Mouse (Mus musculus): Measurements from ENCODE around the gene Ndufb2. TPM values are rescaled to one million over a fixed set of nuclear protein-coding genes. Genes with fewer than 3 reads are reported as not detected.

Gene Ndufb2
- 268 and 291 TPM in 2 replicates for polyA plus RNA-seq (2014; fragmentation: Nextera tagmentation; extraction: Ambion mirVana)

DNA sequence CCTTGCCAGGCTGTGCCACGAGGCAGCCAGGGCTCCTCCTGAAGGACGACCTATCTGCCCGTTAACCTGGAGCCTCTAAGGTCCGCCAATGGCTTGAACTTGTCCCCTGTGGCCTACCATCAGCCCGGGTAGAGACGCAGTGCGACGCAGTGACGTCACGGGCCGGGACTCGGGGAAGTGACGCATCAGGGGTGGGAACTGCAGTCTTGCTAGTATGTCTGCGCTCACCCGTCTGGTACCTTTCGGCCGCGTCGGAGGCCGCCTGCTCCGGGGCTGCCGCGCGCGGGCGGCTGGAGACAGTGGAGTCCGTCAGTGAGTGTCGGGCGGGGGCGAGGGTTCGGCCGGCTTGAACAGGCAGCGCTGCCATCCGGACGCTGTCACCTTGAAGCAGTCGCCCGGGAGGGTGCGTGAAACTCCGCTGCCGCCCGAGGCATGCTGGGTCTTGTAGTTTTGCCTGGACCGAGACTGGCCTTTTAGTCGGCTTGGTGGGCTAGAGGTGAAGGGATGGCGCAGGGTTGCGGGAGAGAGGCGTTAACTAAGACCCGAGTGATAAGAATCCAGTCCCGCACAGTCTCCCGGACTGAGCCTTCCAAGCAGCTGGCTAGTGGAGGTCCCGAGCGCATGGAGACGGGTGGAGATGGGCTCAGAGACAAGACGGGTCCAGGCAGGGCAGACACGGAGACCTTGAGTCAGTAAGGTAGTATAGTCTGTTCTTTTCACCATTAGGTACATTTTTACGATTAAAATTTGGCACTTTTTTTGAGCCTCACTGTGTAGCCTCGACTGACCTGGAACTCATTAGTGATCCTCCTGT lies at the start of gene Ndufb2:
Gene Ndufb2 (plus strand): TSS at position 174 of the 814 bp plus-strand sequence.
- no peaks in the 10 kb centered on the region for H3K27me3 ChIP-seq (ENCODE audit: control insufficient read depth, insufficient read depth, low read length)
- H3K4me1 ChIP-seq (replicated peaks; ENCODE audit: control insufficient read depth, insufficient read depth, low read length), result 0 out of 2 replicates have a peak, but pooled peaks cover 2% of the 10 kb centered on the region
- peak within 1 kb of the TSS; percentile 50 for H3K4me2 ChIP-seq (replicated peaks; ENCODE audit: low read depth, low read length)
- no peaks in the 10 kb centered on the region for H3K36me3 ChIP-seq (ENCODE audit: control insufficient read depth, insufficient read depth, low read length)
- DNase-seq (ENCODE audit: low spot score), result peak; percentile 97
- peak within 1 kb of the TSS; percentile 79 for H3K4me3 ChIP-seq (ENCODE audit: low read depth, low read length)
- peak within 1 kb of the TSS; percentile 77 for H3K9ac ChIP-seq (ENCODE audit: low read depth, low read length)
- H3K27ac ChIP-seq (ENCODE audit: low read depth, low read length), result peak within 1 kb of the TSS; percentile 84
- H3K9me3 ChIP-seq (ENCODE audit: control insufficient read depth, low read length), result no peaks in the 10 kb centered on the region
- ATAC-seq (ENCODE audit: low FRiP score), result peak; percentile 99
- WGBS, result under 1% methylated on average over 56 of the region's 56 CpGs

DNA sequence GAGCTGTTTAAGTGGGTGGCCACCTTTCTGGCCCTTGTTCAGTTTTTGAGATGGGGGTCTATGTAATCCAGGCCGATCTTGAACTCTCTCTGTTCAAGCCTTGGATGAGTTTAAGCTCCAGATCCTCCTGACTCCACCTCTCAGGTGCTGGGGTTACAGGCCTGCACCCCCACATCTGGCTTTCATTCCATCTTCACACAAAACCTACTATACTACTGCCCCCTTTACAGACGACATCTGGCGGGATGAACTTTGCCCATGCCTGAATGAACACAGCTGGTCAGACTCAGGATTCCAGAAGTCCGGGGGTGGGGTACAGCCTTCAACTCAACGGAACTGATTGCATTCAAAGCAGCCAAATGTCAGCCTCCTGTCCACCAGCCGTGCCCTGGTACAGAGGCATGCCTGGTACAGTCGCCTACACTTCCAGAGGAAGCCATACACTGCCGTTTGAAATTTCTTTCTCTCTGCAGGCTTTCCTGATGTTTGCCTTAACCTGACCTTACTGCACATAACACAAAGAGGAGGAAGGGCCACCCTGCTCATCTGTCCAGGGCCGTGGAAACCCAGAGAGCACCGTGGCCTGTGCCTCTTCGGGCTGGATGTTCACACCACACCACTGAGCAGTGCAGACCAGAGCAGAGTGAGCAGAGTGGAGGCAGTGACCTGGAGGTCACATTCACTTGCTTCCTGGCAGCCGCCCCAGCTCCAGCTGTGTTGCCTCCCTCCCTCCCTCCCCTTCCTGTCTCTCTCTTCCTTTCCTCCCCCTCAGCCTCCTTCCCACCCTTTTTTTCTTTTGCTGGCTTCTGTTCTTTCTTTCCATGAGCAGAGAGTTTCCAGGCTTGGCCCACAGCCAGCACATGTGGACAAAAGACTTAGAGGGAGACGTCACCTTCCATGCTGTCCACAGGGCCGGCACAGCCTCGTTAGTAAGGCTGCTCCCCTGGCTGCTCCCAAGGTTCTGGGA lies 49.5 kb upstream of the Ndufb2 start:
- Histone ChIP-seq H3K4me1 (replicated peaks; ENCODE audit: control insufficient read depth, insufficient read depth, low read length) (peaks cover 25% of the 10 kb centered on the region), H3K27ac (ENCODE audit: low read depth, low read length) (peak overlapping the region; percentile 82), H3K4me2 (replicated peaks; ENCODE audit: low read depth, low read length) (no peak overlapping the region), H3K27me3 (ENCODE audit: control insufficient read depth, insufficient read depth, low read length) (no peaks in the 10 kb centered on the region), H3K9ac (ENCODE audit: low read depth, low read length) (peak overlapping the region; percentile 15), H3K9me3 (ENCODE audit: control insufficient read depth, low read length) (no peaks in the 10 kb centered on the region), H3K4me3 (ENCODE audit: low read depth, low read length) (no peak overlapping the region), H3K36me3 (ENCODE audit: control insufficient read depth, insufficient read depth, low read length) (no peaks in the 10 kb centered on the region)
- 13% methylated on average over 15 of the region's 15 CpGs for WGBS
- peak; percentile 76 for ATAC-seq (ENCODE audit: low FRiP score)
- peak; percentile 77 for DNase-seq (ENCODE audit: low spot score)

DNA sequence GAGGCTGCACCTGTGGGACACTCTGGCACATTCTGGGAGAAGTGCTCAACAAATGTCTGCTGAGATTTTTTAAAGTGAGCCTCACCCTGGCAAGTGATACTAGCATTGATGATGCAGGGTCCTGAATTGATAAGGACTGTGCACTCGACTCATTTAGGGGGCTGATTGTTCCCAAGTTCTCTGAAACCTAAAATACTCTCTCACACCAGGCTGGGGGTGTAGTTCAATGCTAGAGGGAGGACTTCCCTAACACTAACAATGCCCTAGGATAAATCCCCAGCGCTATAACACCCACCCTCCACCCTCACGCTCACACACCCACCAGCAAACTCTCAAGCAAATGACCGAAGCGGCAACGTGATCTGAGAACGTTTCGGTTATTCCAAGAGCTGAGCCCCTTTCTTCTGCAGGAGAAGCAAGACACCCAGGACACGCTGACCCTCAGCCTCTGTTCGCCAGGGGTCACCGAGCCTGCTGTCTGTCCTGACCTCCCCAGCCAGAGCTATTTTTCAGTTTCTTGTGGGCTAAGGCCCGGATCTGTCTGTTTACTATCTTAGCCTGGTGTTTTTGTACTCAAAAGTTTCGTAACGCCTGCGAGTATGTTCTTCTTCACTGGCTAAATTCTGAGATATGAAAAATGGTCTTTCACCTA lies 48.5 kb upstream of the Ndufb2 start:
- H3K4me1 ChIP-seq (replicated peaks; ENCODE audit: control insufficient read depth, insufficient read depth, low read length), result peaks cover 25% of the 10 kb centered on the region
- no peak overlapping the region for H3K4me3 ChIP-seq (ENCODE audit: low read depth, low read length)
- ATAC-seq (ENCODE audit: low FRiP score) (no peak), DNase-seq (ENCODE audit: low spot score) (no peak)
- no peaks in the 10 kb centered on the region for H3K36me3 ChIP-seq (ENCODE audit: control insufficient read depth, insufficient read depth, low read length)
- no peaks in the 10 kb centered on the region for H3K9me3 ChIP-seq (ENCODE audit: control insufficient read depth, low read length)
- no peak overlapping the region for H3K4me2 ChIP-seq (replicated peaks; ENCODE audit: low read depth, low read length)
- H3K27ac ChIP-seq (ENCODE audit: low read depth, low read length), result peak overlapping the region; percentile 82
- 12% methylated on average over 15 of the region's 15 CpGs for WGBS
- peak overlapping the region; percentile 45 for H3K9ac ChIP-seq (ENCODE audit: low read depth, low read length)
- H3K27me3 ChIP-seq (ENCODE audit: control insufficient read depth, insufficient read depth, low read length), result no peaks in the 10 kb centered on the region

DNA sequence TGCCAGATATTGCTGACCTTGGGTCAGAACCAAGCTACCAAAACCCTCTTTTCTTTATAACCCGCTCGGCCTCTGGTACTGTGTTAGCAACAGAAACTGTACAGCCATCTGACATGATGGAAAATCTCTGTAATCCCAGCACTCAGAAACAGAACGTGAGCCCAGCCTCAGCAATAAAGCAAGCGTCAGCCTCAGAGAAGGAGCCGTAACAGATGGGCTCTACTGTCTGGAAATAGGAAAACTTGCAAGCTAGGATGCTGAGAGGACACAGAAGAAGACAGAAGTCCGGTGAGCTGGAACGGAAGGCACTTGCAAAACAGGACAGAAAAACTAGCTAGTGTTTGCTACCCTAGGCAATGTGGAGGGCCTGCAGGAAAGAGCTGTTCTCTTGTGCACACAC lies 46.9 kb upstream of the Ndufb2 start:
- no peak overlapping the region for H3K9ac ChIP-seq (ENCODE audit: low read depth, low read length)
- no peak overlapping the region for H3K4me3 ChIP-seq (ENCODE audit: low read depth, low read length)
- no peak overlapping the region for H3K4me2 ChIP-seq (replicated peaks; ENCODE audit: low read depth, low read length)
- H3K9me3 ChIP-seq (ENCODE audit: control insufficient read depth, low read length), result no peaks in the 10 kb centered on the region
- H3K36me3 ChIP-seq (ENCODE audit: control insufficient read depth, insufficient read depth, low read length), result no peaks in the 10 kb centered on the region
- DNase-seq (ENCODE audit: low spot score), result no peak
- no peaks in the 10 kb centered on the region for H3K27me3 ChIP-seq (ENCODE audit: control insufficient read depth, insufficient read depth, low read length)
- no peak overlapping the region for H3K27ac ChIP-seq (ENCODE audit: low read depth, low read length)
- ATAC-seq (ENCODE audit: low FRiP score), result no peak
- peaks cover 18% of the 10 kb centered on the region for H3K4me1 ChIP-seq (replicated peaks; ENCODE audit: control insufficient read depth, insufficient read depth, low read length)
- WGBS, result 88% methylated on average over 7 of the region's 7 CpGs

DNA sequence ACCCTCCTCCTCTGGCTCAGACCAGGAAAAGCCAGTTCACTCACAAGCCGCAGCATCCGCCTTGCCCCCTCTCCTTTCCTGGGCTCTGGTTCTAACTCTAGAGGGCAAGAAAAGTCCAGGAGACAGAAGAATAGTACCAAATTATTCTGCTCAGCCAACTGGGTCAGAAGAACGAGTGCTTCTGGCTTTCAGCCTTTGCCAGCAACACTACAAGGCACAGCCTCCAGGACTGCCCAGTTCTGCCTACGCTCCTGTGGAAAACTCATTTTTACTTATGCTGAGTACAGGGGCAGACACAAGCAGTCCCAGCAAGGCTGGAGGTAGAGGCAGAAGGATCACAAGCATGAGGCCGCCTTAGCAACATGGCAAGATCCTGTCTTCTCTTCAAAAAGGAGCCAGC lies 44.3 kb upstream of the Ndufb2 start:
- Histone ChIP-seq H3K27ac (ENCODE audit: low read depth, low read length) (no peak overlapping the region), H3K9me3 (ENCODE audit: control insufficient read depth, low read length) (no peaks in the 10 kb centered on the region), H3K4me1 (replicated peaks; ENCODE audit: control insufficient read depth, insufficient read depth, low read length) (peaks cover 11% of the 10 kb centered on the region), H3K36me3 (ENCODE audit: control insufficient read depth, insufficient read depth, low read length) (no peaks in the 10 kb centered on the region), H3K4me2 (replicated peaks; ENCODE audit: low read depth, low read length) (no peak overlapping the region), H3K4me3 (ENCODE audit: low read depth, low read length) (no peak overlapping the region), H3K27me3 (ENCODE audit: control insufficient read depth, insufficient read depth, low read length) (no peaks in the 10 kb centered on the region), H3K9ac (ENCODE audit: low read depth, low read length) (no peak overlapping the region)
- ATAC-seq (ENCODE audit: low FRiP score) (no peak), DNase-seq (ENCODE audit: low spot score) (no peak)
- WGBS, result 86% methylated on average over 5 of the region's 5 CpGs

DNA sequence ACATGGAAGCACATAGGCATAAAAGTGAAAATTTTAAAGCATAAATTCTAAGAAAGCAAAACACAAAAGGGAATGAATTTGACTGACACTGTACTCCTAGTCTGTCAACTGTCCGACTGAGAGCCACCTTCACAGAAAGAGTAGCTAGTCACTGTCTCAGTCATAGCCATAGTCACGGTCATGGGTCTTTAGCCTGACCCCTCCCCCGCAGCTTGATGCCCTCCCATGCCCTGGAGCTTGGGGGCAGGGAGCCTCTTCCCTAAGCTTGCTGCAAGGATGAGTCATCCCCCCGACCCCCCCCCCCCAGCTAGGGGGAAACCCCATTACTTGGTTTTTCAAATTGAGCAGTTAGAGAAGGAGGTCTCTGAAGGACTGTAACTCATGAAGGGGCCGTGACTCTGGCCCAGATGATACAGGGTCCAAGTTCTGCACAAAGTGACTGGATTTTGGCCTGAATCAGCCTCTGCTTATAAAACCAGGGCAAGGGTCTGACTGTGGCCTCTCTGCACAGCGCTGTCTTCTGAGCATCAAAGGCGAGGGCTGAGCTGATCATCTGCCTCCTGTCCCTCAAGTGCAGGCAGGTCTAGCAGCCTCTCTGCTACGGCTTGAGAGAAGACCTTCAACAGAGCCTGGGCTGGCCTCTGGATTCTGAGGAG lies 40.3 kb upstream of the Ndufb2 start:
- H3K27me3 ChIP-seq (ENCODE audit: control insufficient read depth, insufficient read depth, low read length), result no peaks in the 10 kb centered on the region
- no peak overlapping the region for H3K9ac ChIP-seq (ENCODE audit: low read depth, low read length)
- no peak overlapping the region for H3K27ac ChIP-seq (ENCODE audit: low read depth, low read length)
- no peaks in the 10 kb centered on the region for H3K9me3 ChIP-seq (ENCODE audit: control insufficient read depth, low read length)
- ATAC-seq (ENCODE audit: low FRiP score) (no peak), DNase-seq (ENCODE audit: low spot score) (no peak)
- H3K36me3 ChIP-seq (ENCODE audit: control insufficient read depth, insufficient read depth, low read length), result no peaks in the 10 kb centered on the region
- peaks cover 7% of the 10 kb centered on the region for H3K4me1 ChIP-seq (replicated peaks; ENCODE audit: control insufficient read depth, insufficient read depth, low read length)
- H3K4me2 ChIP-seq (replicated peaks; ENCODE audit: low read depth, low read length), result no peak overlapping the region
- no peak overlapping the region for H3K4me3 ChIP-seq (ENCODE audit: low read depth, low read length)
- 57% methylated on average over 8 of the region's 8 CpGs for WGBS

DNA sequence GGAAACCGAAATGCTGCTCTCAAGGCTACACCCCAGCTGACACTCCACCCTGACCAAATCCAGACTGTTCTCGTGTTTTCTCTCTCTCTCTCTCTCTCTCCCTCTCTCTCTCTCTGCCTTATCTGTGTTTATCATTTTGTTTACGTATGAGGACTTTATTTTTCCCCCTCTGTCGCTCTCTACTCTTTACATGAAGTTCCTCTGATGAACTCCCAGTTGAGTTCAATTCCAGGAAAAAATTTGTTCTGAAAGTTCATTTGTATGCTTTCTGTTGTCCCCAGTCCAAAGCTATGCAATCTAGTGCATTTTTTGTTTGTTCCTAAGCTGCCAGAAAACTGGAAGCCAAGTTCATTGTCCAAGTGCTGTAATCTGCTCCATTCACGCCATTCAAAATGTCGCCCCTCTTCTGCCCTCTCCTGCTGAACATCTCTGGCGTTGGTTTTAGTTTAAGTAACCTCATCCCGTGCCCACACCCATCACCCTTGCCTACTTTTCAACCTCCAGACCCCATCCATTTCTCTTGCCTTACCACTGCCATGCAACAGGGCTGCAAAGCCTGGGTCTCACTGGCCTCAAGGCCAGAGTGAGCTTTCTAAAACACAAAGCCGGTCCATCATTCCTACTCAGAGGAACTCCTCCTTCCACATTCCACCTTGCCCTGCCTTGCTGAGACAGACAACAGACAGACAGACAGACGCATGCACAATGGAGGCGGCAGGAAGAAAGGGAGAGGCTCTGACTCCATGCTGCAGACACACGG lies 37.3 kb upstream of the Ndufb2 start:
- H3K9me3 ChIP-seq (ENCODE audit: control insufficient read depth, low read length), result no peaks in the 10 kb centered on the region
- no peaks in the 10 kb centered on the region for H3K27me3 ChIP-seq (ENCODE audit: control insufficient read depth, insufficient read depth, low read length)
- H3K36me3 ChIP-seq (ENCODE audit: control insufficient read depth, insufficient read depth, low read length), result no peaks in the 10 kb centered on the region
- no peak overlapping the region for H3K9ac ChIP-seq (ENCODE audit: low read depth, low read length)
- DNase-seq (ENCODE audit: low spot score) (no peak), ATAC-seq (ENCODE audit: low FRiP score) (no peak)
- H3K27ac ChIP-seq (ENCODE audit: low read depth, low read length), result no peak overlapping the region
- peak overlapping the region; percentile 8; the same call in 1 of the 2 replicates for H3K4me3 ChIP-seq (ENCODE audit: low read depth, low read length)
- H3K4me2 ChIP-seq (replicated peaks; ENCODE audit: low read depth, low read length), result peak overlapping the region; percentile 75
- H3K4me1 ChIP-seq (replicated peaks; ENCODE audit: control insufficient read depth, insufficient read depth, low read length), result peaks cover 11% of the 10 kb centered on the region
- 75% methylated on average over 12 of the region's 12 CpGs for WGBS

All from hindbrain, embryonic 11.5 days (tissue).